Mouse (Mus musculus): ENCODE measurements around the gene Slc38a5.
A peak's percentile ranks its signal among the peaks of the same experiment; 100 is the strongest.

The Slc38a5 gene

DNA sequence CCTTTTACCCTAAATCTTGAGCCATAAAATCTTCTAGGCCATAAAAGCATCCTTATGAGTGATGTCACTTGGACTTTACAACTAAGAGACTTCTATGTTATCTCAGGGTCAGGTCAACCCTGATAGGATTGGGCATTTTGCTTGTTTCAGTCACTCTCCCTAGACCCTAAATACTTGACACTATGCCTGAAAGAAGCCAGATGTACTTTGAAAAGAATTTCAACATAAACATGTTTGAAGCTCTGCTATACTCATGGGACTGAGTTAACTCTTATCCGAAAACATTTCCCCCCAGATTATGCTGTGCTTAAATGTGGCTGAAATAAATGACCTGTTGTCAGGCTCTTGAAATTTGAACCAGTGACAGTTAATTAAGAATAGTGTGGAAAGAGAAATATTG is 38.4 kb downstream of the Slc38a5 start:
- no peak for DNase-seq (ENCODE audit: low read depth, low spot score)

DNA sequence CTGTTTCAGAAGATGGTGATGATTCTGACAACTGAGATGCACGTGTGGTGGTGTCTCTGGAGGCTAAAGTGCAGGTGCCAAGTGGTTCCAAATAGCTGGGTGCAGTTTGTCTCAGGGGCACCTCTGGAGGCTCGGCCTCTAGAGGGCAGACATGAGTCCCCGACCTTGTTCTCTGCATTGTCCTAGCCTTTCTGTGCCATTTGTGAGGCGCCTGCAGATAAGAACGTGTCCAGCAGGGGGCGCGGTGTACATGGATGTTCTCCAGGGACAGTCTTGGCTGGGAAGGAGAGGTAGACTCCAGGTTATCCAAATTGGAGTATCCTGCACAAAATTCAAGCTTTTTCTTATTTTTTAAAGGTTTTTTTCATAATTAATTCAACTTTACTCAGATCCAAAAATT is 44.0 kb downstream of the Slc38a5 start:
- DNase-seq (ENCODE audit: low read depth, low spot score), result peak; percentile 63

GRCm38 (mm10) chrX:8327124-8327523 is 56.2 kb downstream of the Slc38a5 start, which contains the start of gene Ssxb10:
Gene Ssxb10, plus strand, starts transcription at chrX:8327424.
- no peak for DNase-seq (ENCODE audit: low read depth, low spot score)

Data from CD4-positive helper T cell, adult 2 months (primary cell).